Mouse (Mus musculus) spleen, adult 2 months (tissue): ENCODE data around the gene Gm3880. TPM values are rescaled to one million over a fixed set of nuclear protein-coding genes. Genes with fewer than 3 reads are reported as not detected.
A peak's percentile ranks its signal among the peaks of the same experiment; 100 is the strongest.

Experiments
- DNase-seq, 2 experiments: peaks; one replicate each; pipeline versions ENCODE4 v3.0.0 to v3.0.0-alpha.2; 2012 to 2021; ENCODE audit warnings: low spot score in 2 of 2, low read depth in 1 of 2
- H3K27ac ChIP-seq: fragments of 200-500 bp; 2 replicates; pipeline ENCODE4 v1.5.1; 2012; ENCODE audit warnings: low read length, inconsistent platforms; ENCODE audit not compliant: insufficient read depth
- H3K27me3 ChIP-seq: fragments of 200-500 bp; 2 replicates; pipeline ENCODE4 v1.6.1; 2012; ENCODE audit warnings: mild to moderate bottlenecking, moderate library complexity, low read length, inconsistent platforms; ENCODE audit not compliant: control insufficient read depth, insufficient read depth
- H3K36me3 ChIP-seq: fragments of 200-500 bp; 2 replicates; pipeline ENCODE4 v1.6.1; 2012; ENCODE audit warnings: mild to moderate bottlenecking, low read length, inconsistent platforms; ENCODE audit not compliant: control insufficient read depth, insufficient read depth
- H3K4me1 ChIP-seq: fragments of 200-500 bp; 2 replicates; pipeline ENCODE4 v1.6.1; 2011; ENCODE audit warnings: inconsistent platforms; ENCODE audit not compliant: control insufficient read depth, insufficient read depth, insufficient read length
- H3K4me3 ChIP-seq: fragments of 200-500 bp; 2 replicates; pipeline ENCODE4 v1.5.1; 2011; ENCODE audit warnings: mild to moderate bottlenecking, inconsistent platforms; ENCODE audit not compliant: insufficient read depth, insufficient read length; ENCODE audit errors: extremely low read depth
- CTCF ChIP-seq: fragments of 200-500 bp; IDR thresholded peaks from 2 replicates; pipeline ENCODE4 v1.5.1; 2011; ENCODE audit warnings: mild to moderate bottlenecking, inconsistent platforms; ENCODE audit not compliant: insufficient read depth, insufficient read length, insufficient replicate concordance; ENCODE audit errors: extremely low read depth
- POLR2A ChIP-seq: fragments of 200-500 bp; IDR thresholded peaks from 2 replicates; pipeline ENCODE4 v1.6.1; 2011; ENCODE audit warnings: low read depth, low read length, inconsistent platforms
- WGBS: fragments of 180-500 bp; shearing (Covaris S2); methylation state at CpG from one replicate; pipeline ENCODE4 v1.1.7; 2018; 5-methylcytosine and 5-hydroxymethylcytosine counted together
- polyA plus RNA-seq: library from polyadenylated mRNA; depleted of rRNA; stranded (reverse); fragments of >200 nt; gene quantifications from 2 replicates; pipeline ENCODE4 v1.2.3, GENCODE M21; 2012; rRNA removed

Gene Gm3880
- polyA plus RNA-seq, 1 experiment, result not detected

DNA sequence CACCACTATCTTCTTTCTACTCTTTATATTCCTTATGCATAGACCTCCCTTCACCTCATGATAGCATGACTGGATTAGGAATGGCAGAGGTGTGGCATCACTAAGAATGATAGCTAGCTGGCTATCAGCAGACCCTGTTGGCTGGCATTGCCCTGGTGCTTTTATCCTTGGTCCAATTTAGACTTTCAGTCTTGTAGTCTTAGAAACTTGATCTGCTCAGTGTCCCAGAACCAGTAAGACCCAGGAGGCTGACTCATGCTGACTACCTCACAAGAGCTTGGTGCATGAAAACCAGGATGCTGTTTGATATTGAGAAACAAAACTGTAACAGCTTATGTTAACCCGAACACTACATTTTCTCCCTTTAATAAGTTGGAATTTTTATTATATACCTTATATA lies 41.1 kb downstream of the Gm3880 start:
- Histone ChIP-seq H3K4me1 (no peaks in the 10 kb centered on the region; the same call in 1 of the 2 replicates), H3K27ac (no peak overlapping the region), H3K4me3 (no peak overlapping the region), H3K36me3 (no peaks in the 10 kb centered on the region), H3K27me3 (no peaks in the 10 kb centered on the region)
- 88% methylated on average over 1 of the region's 1 CpGs for WGBS
- TF ChIP-seq POLR2A, result no peak
- TF ChIP-seq CTCF, result no peak
- no peak for DNase-seq

DNA sequence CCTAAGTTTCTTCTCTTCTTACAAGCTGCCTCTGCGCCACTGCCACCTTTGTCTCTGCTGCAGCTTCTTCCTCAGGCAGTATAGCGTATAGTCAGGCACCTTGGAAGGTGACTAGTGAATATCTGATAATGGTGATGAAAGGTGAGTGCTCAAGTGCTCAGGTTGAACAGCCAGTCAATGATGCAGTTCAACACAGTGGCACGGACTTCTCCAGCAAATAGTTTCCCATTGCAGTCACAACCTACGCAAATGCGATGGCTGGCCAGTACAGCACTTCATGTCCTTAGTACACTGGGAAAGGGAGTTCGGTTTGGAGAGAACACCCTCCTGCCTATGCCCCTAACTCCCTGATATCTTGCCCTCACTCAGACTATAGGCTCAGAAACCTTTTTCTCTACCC lies 41.6 kb downstream of the Gm3880 start:
- no peak overlapping the region for H3K4me3 ChIP-seq
- 52% methylated on average over 6 of the region's 6 CpGs for WGBS
- TF ChIP-seq POLR2A (no peak), CTCF (no peak)
- H3K27me3 ChIP-seq, result no peaks in the 10 kb centered on the region
- H3K36me3 ChIP-seq, result no peaks in the 10 kb centered on the region
- H3K4me1 ChIP-seq, result no peaks in the 10 kb centered on the region; the same call in 1 of the 2 replicates
- H3K27ac ChIP-seq, result peak overlapping the region; percentile 62; the same call in 1 of the 2 replicates
- no peak for DNase-seq

DNA sequence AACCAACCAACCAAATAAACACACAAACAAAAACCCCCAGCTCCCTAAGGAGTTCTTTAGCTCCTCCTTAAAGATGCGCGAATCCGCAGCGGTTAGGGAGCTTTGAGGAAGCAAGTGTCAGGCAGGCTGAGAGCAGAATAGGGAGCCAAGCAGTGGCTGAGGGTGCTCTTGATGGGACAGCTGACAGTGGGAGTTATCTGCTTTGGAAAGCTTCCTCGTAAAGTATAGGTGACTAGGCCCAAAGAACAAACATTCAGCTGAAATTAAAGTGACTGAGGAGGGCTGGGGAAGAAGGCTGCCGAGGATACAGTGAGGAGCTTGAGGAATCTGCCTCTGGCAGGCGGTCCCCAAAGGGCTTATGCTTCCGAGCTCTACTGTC lies 42.2 kb downstream of the Gm3880 start:
- H3K27ac ChIP-seq, result peak overlapping the region; percentile 62; the same call in 1 of the 2 replicates
- no peaks in the 10 kb centered on the region for H3K27me3 ChIP-seq
- no peaks in the 10 kb centered on the region for H3K36me3 ChIP-seq
- peak; percentile 3 to 26 for DNase-seq
- WGBS, result 25% methylated on average over 8 of the region's 8 CpGs
- no peaks in the 10 kb centered on the region; the same call in 1 of the 2 replicates for H3K4me1 ChIP-seq
- H3K4me3 ChIP-seq, result peak overlapping the region; percentile 69
- no peak for TF ChIP-seq CTCF
- no peak for TF ChIP-seq POLR2A

DNA sequence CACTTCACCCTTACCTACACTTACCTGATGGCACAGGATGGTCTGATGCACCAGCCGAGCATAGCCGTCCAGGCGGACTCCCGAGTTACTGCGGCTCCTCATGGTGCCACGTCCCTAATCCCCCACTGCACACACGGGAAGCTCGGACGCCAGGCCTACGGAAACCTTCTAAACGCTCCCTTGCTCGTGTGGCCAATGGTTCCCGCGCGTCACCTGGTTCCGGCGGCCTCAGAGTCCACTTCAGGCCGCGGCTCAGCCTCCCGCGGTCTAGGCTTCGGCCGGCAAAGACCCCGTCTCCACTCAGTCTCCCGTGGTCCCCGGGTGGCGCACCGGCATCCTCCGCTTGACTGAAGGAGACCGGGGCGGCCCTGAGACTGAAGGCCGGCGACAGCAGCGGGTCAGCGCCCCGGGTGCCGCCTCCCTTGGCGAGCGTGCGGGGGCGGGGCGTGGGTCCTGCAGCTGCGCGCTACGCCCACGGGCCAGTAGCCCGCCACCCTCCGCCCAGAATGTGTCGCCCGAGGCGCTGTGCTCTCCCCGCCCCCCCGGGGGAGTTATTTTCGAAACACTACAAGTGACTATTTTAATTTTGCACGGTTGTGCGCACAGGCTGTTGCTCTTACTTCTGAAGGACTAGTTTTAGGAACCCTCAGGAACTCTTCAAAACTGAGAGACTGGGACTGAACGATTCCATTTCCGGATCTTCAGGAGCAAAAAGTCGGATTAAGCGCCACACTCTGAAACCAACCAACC lies 42.8 kb downstream of the Gm3880 start, which contains the start of gene Phka1:
Gene Phka1, minus strand, starts transcription at position 424 of the 750 bp plus-strand sequence.
- WGBS, result 23% methylated on average over 60 of the region's 60 CpGs
- no peak for TF ChIP-seq POLR2A
- TF ChIP-seq CTCF, result no peak
- Histone ChIP-seq H3K4me3 (peak within 1 kb of the TSS; percentile 69), H3K4me1 (no peaks in the 10 kb centered on the region; the same call in 1 of the 2 replicates), H3K36me3 (no peaks in the 10 kb centered on the region), H3K27ac (peak within 1 kb of the TSS; percentile 62), H3K27me3 (no peaks in the 10 kb centered on the region)
- DNase-seq, result peak; percentile 33 to 78

Other genes starting within 250 kb of the Gm3880 start
- 2.3 and 2.6 TPM in 2 replicates for gene Hdac8, start 181.6 kb downstream of the Gm3880 start, polyA plus RNA-seq
- 3.4 and 3.5 TPM in 2 replicates for gene Phka1, start 42.7 kb downstream of the Gm3880 start, polyA plus RNA-seq
- not detected in 2 replicates for gene Gm9112, start 20.7 kb upstream of the Gm3880 start, polyA plus RNA-seq
- not detected in 2 replicates for gene Dmrtc1b, start 20.9 kb upstream of the Gm3880 start, polyA plus RNA-seq
- not detected in 2 replicates for gene Dmrtc1c1, start 116.0 kb upstream of the Gm3880 start, polyA plus RNA-seq
- gene Dmrtc1c2, start 167.6 kb upstream of the Gm3880 start, polyA plus RNA-seq, result not detected in 2 replicates
- gene 1700031F05Rik, start 181.0 kb upstream of the Gm3880 start, polyA plus RNA-seq, result not detected in 2 replicates
- 0.07 TPM in 1 of 2 replicates, not detected in the other for gene Dmrtc1a, start 221.7 kb upstream of the Gm3880 start, polyA plus RNA-seq
- gene 1700011M02Rik, start 221.9 kb upstream of the Gm3880 start, polyA plus RNA-seq, result not detected in 2 replicates
- not detected in 2 replicates for gene 1700018G05Rik, start 241.4 kb upstream of the Gm3880 start, polyA plus RNA-seq